ENCODE assay signal across 29 mouse cellular contexts in the genomic region with DNA sequence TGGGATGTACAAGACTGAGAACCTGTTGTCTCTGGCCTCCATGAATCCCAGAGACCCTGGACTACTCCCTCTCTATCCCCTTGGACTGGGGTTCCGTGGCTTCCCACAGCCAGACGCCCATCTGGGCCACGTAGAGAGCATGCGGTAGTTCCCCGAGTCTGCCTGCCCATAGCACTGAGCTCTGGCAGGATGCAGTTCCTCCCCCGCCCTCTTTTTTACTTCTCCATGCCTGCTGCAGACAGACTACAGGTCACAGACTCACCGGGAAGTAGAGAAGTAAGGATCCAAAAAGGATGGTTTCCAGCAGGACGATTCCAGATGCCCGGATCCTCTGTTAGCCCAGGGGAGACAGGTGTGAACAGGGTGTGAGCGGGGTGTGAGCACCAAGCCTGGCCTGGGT. TPM values are rescaled to one million over a fixed set of nuclear protein-coding genes. Genes with fewer than 3 reads are reported as not detected.
DNase-seq lines count a peak whose midpoint lies in the region; ATAC-seq lines count a peak whose summit lies in the region.
"Had no signal": no experiment of that assay in that cellular context is flagged by ENCODE, and none has a peak within 500 bp of the region (broad histone marks: within the 10 kb centered on the region; RNA-seq: fewer than 3 reads in every experiment).

No protein-coding gene starts in this region.

- H3K27ac ChIP-seq in forebrain, embryonic 13.5 days: no peak overlapping the region
- no peak overlapping the region for H3K27ac ChIP-seq in forebrain, embryonic 16.5 days (ENCODE audit: low read length)
- no peak overlapping the region for H3K27ac ChIP-seq in heart, embryonic 13.5 days (replicated peaks)
- H3K27ac ChIP-seq: embryonic facial prominence, embryonic 12.5 days; embryonic facial prominence, embryonic 15.5 days; gastrocnemius, adult 2 months; heart, embryonic 10.5 days; heart, embryonic 15.5 days; hindbrain, embryonic 10.5 days; hindbrain, embryonic 13.5 days; intestine, embryonic 15.5 days had no signal

- no peak for ATAC-seq in forebrain, embryonic 13.5 days
- ATAC-seq in forebrain, embryonic 16.5 days: no peak
- peak; percentile 34; the same call in 1 of the 2 replicates for ATAC-seq in heart, embryonic 13.5 days (ENCODE audit: extremely low read depth, insufficient number of reproducible peaks, low FRiP score, low TSS enrichment)
- 0 out of 2 replicates have a peak, but pooled peaks have one; percentile 37 for ATAC-seq in megakaryocyte, adult 5-6 weeks (ENCODE audit: poor library complexity, severe bottlenecking)
- ATAC-seq: forebrain, postnatal 0 days; hindbrain, embryonic 16.5 days; intestine, embryonic 15.5 days; Patski had no signal

- H3K27me3 ChIP-seq in forebrain, embryonic 13.5 days: peaks cover 4% of the 10 kb centered on the region; the same call in 1 of the 2 replicates
- H3K27me3 ChIP-seq in forebrain, embryonic 16.5 days (replicated peaks; ENCODE audit: control insufficient read depth, insufficient read depth, low read length): no peaks in the 10 kb centered on the region
- peaks cover 16% of the 10 kb centered on the region for H3K27me3 ChIP-seq in heart, embryonic 13.5 days (replicated peaks)
- H3K27me3 ChIP-seq: embryonic facial prominence, embryonic 15.5 days; intestine, embryonic 15.5 days; Patski had no signal

- H3K4me1 ChIP-seq in forebrain, embryonic 13.5 days: peaks cover 14% of the 10 kb centered on the region
- H3K4me1 ChIP-seq in forebrain, embryonic 16.5 days (replicated peaks; ENCODE audit: control insufficient read depth, insufficient read depth, low read length): peaks cover 10% of the 10 kb centered on the region
- H3K4me1 ChIP-seq in heart, embryonic 13.5 days: peaks cover 37% of the 10 kb centered on the region

- H3K4me3 ChIP-seq in forebrain, embryonic 13.5 days: no peak overlapping the region
- no peak overlapping the region for H3K4me3 ChIP-seq in forebrain, embryonic 16.5 days (replicated peaks; ENCODE audit: low read length)
- H3K4me3 ChIP-seq in heart, embryonic 13.5 days: no peak overlapping the region
- H3K4me3 ChIP-seq: embryonic facial prominence, embryonic 12.5 days; embryonic facial prominence, embryonic 15.5 days; gastrocnemius, adult 2 months; heart, embryonic 10.5 days; heart, embryonic 15.5 days; hindbrain, embryonic 10.5 days; hindbrain, embryonic 13.5 days; intestine, embryonic 15.5 days had no signal

- no peaks in the 10 kb centered on the region for H3K36me3 ChIP-seq in forebrain, embryonic 13.5 days (ENCODE audit: poor library complexity, severe bottlenecking)
- no peaks in the 10 kb centered on the region for H3K36me3 ChIP-seq in forebrain, embryonic 16.5 days (ENCODE audit: control insufficient read depth, insufficient read depth)
- no peaks in the 10 kb centered on the region for H3K36me3 ChIP-seq in heart, embryonic 13.5 days
- H3K36me3 ChIP-seq: embryonic facial prominence, embryonic 12.5 days; embryonic facial prominence, embryonic 15.5 days; heart, embryonic 10.5 days; heart, embryonic 15.5 days; hindbrain, embryonic 10.5 days; hindbrain, embryonic 13.5 days; intestine, embryonic 15.5 days had no signal

- 0 out of 2 replicates have a peak overlapping the region, but pooled peaks have one; percentile 5 for H3K9ac ChIP-seq in forebrain, embryonic 13.5 days
- no peak overlapping the region for H3K9ac ChIP-seq in forebrain, embryonic 16.5 days (replicated peaks; ENCODE audit: low read depth, low read length)
- no peak overlapping the region for H3K9ac ChIP-seq in heart, embryonic 13.5 days
- H3K9ac ChIP-seq: embryonic facial prominence, embryonic 12.5 days; embryonic facial prominence, embryonic 15.5 days; forebrain, postnatal 0 days; heart, embryonic 15.5 days; hindbrain, embryonic 13.5 days; intestine, embryonic 15.5 days had no signal

- WGBS in forebrain, embryonic 13.5 days: 80% methylated on average over 10 of the region's 10 CpGs
- WGBS in forebrain, embryonic 16.5 days: 80% methylated on average over 10 of the region's 10 CpGs
- 47% methylated on average over 10 of the region's 10 CpGs for WGBS in heart, embryonic 13.5 days

- no peaks in the 10 kb centered on the region for H3K9me3 ChIP-seq in forebrain, embryonic 13.5 days (replicated peaks)
- H3K9me3 ChIP-seq in forebrain, embryonic 16.5 days (ENCODE audit: control insufficient read depth, low read length): no peaks in the 10 kb centered on the region
- no peaks in the 10 kb centered on the region for H3K9me3 ChIP-seq in heart, embryonic 13.5 days
- H3K9me3 ChIP-seq: embryonic facial prominence, embryonic 12.5 days; embryonic facial prominence, embryonic 15.5 days; heart, embryonic 10.5 days; heart, embryonic 15.5 days; hindbrain, embryonic 10.5 days; hindbrain, embryonic 13.5 days; intestine, embryonic 15.5 days had no signal

- DNase-seq in heart, adult 9 months (ENCODE audit: low spot score in 2 of 2): no peak
- DNase-seq in thymus, postnatal 14 days: peak; percentile 17
- DNase-seq in thymus, postnatal 25 days: no peak
- DNase-seq in kidney, adult 18-20 months: no peak
- DNase-seq: adrenal gland, postnatal 10 days; adrenal gland, postnatal 36 days; B cell, adult 2 months; cerebellum, adult 18-20 months; cerebellum, adult 9-10 months; cerebellum, postnatal 14 days; forebrain, postnatal 0 days; gastrocnemius, adult 2 months; gastrocnemius, postnatal 14 days; heart, postnatal 10 days; heart, postnatal 36 days; kidney, adult 11 months had no signal

- no peak overlapping the region for H3K4me2 ChIP-seq in forebrain, embryonic 13.5 days
- no peak overlapping the region for H3K4me2 ChIP-seq in forebrain, embryonic 16.5 days (ENCODE audit: low read length)
- no peak overlapping the region for H3K4me2 ChIP-seq in heart, embryonic 13.5 days
- H3K4me2 ChIP-seq: embryonic facial prominence, embryonic 12.5 days; embryonic facial prominence, embryonic 15.5 days; heart, embryonic 15.5 days; hindbrain, embryonic 13.5 days; intestine, embryonic 15.5 days had no signal

RNA-seq across cellular contexts. Expression of a gene that starts 6.4 kb away (rescaled TPM):
- 0.19 and 0.25 TPM in 2 replicates for polyA plus RNA-seq in forebrain, embryonic 13.5 days (2015; fragmentation: Nextera tagmentation; extraction: Ambion mirVana)
- polyA plus RNA-seq in forebrain, embryonic 16.5 days (2015; fragmentation: Nextera tagmentation; extraction: Ambion mirVana): 0.16 and 0.19 TPM in 2 replicates
- 0.03 and 0.04 TPM in 2 replicates for polyA plus RNA-seq in heart, embryonic 13.5 days (2015; fragmentation: Nextera tagmentation; extraction: Ambion mirVana)
- total RNA-seq in megakaryocyte, adult 5-6 weeks (2015): not detected in 2 replicates
- total RNA-seq in megakaryocyte, adult 5-6 weeks (2017): under 0.01 TPM in 1 of 2 replicates, not detected in the other

RNA-seq across cellular contexts. Expression of a gene that starts 16.9 kb away (rescaled TPM):
- 7.7 and 8.6 TPM in 2 replicates for polyA plus RNA-seq in forebrain, embryonic 13.5 days (2015; fragmentation: Nextera tagmentation; extraction: Ambion mirVana)
- 10.7 and 11.5 TPM in 2 replicates for polyA plus RNA-seq in forebrain, embryonic 16.5 days (2015; fragmentation: Nextera tagmentation; extraction: Ambion mirVana)
- polyA plus RNA-seq in heart, embryonic 13.5 days (2015; fragmentation: Nextera tagmentation; extraction: Ambion mirVana): 3.2 and 3.4 TPM in 2 replicates
- total RNA-seq in megakaryocyte, adult 5-6 weeks (2015): 4.0 and 4.4 TPM in 2 replicates
- total RNA-seq in megakaryocyte, adult 5-6 weeks (2017): 7.6 and 8.5 TPM in 2 replicates

RNA-seq across cellular contexts. Expression of a gene that starts 29.9 kb away (rescaled TPM):
- polyA plus RNA-seq in forebrain, embryonic 13.5 days (2015; fragmentation: Nextera tagmentation; extraction: Ambion mirVana): 47.4 and 49.1 TPM in 2 replicates
- 40.2 and 42.0 TPM in 2 replicates for polyA plus RNA-seq in forebrain, embryonic 16.5 days (2015; fragmentation: Nextera tagmentation; extraction: Ambion mirVana)
- 51.7 and 56.7 TPM in 2 replicates for polyA plus RNA-seq in heart, embryonic 13.5 days (2015; fragmentation: Nextera tagmentation; extraction: Ambion mirVana)
- 17.2 and 19.8 TPM in 2 replicates for total RNA-seq in megakaryocyte, adult 5-6 weeks (2015)
- 8.2 and 15.2 TPM in 2 replicates for total RNA-seq in megakaryocyte, adult 5-6 weeks (2017)

Comparison
In these comparisons a context has a peak if more than half of its experiments do, and no peak if none do; other contexts are left out.
1. ATAC-seq: peak in heart, embryonic 13.5 days (single experiment) and megakaryocyte, adult 5-6 weeks (single experiment); none in forebrain, embryonic 13.5 days (single experiment) and forebrain, embryonic 16.5 days (single experiment).